Mouse (Mus musculus) intestine, postnatal 0 days (tissue): Measurements from ENCODE around the gene Ngdn. TPM values are rescaled to one million over a fixed set of nuclear protein-coding genes. Genes with fewer than 3 reads are reported as not detected.

Experiments used
- ATAC-seq: fragments of 200-750 bp; cut with Nextera tagmentation; 2 replicates; pipeline ENCODE4 v1.8.0; 2017; ENCODE audit warnings: mild to moderate bottlenecking, moderate TSS enrichment, moderate library complexity
- H3K27ac ChIP-seq: fragments of 300-500 bp; sonication (generic); 2 replicates; pipeline ENCODE4 v1.5.1; 2014; ENCODE audit warnings: mild to moderate bottlenecking, low read depth, low read length, moderate library complexity
- H3K27me3 ChIP-seq: fragments of 300-500 bp; sonication (generic); replicated peaks from 2 replicates; pipeline ENCODE4 v1.6.1; 2014; ENCODE audit warnings: low read length, mixed read lengths; ENCODE audit not compliant: control insufficient read depth, insufficient read depth
- H3K36me3 ChIP-seq: fragments of 300-500 bp; sonication (generic); 2 replicates; pipeline ENCODE4 v1.6.1; 2014; ENCODE audit warnings: mild to moderate bottlenecking, moderate library complexity; ENCODE audit not compliant: control insufficient read depth, insufficient read depth
- H3K4me1 ChIP-seq: fragments of 300-500 bp; sonication (generic); replicated peaks from 2 replicates; pipeline ENCODE4 v1.6.1; 2014; ENCODE audit warnings: antibody characterized with exemption, low read length, mixed read lengths; ENCODE audit not compliant: control insufficient read depth, insufficient read depth
- H3K4me2 ChIP-seq: fragments of 300-500 bp; sonication (generic); replicated peaks from 2 replicates; pipeline ENCODE4 v1.6.1; 2014; ENCODE audit warnings: low read depth, mild to moderate bottlenecking, moderate library complexity
- H3K4me3 ChIP-seq: fragments of 300-500 bp; sonication (generic); 2 replicates; pipeline ENCODE4 v1.5.1; 2014; ENCODE audit warnings: low read depth, low read length
- H3K9ac ChIP-seq: fragments of 300-500 bp; sonication (generic); 2 replicates; pipeline ENCODE4 v1.6.1; 2014; ENCODE audit warnings: mild to moderate bottlenecking, low read depth, low read length
- H3K9me3 ChIP-seq: fragments of 300-500 bp; sonication (generic); 2 replicates; pipeline ENCODE4 v1.6.1; 2016; ENCODE audit warnings: mixed run types; ENCODE audit not compliant: control insufficient read depth
- CTCF ChIP-seq: sonication (generic); IDR thresholded peaks from 2 replicates; pipeline ENCODE4 v1.5.1; 2016; ENCODE audit warnings: low read depth, mild to moderate bottlenecking, control low read depth, antibody characterized with exemption, moderate library complexity
- WGBS: fragments of 180-500 bp; shearing (Covaris S2); extraction: QIAGEN DNeasy Blood & Tissue Kit; methylation state at CpG from one replicate; pipeline ENCODE4 v1.1.7; 2014; 5-methylcytosine and 5-hydroxymethylcytosine counted together
- polyA plus RNA-seq: library from polyadenylated mRNA; unstranded; fragments of >200 nt; fragmentation: Nextera tagmentation; extraction: Ambion mirVana; gene quantifications from 2 replicates; pipeline ENCODE4 v1.2.1, GENCODE M21; 2015

Ngdn gene
- polyA plus RNA-seq, 1 experiment from 2014 or later, result 69.4 TPM

- no peak for ATAC-seq
- Histone ChIP-seq H3K36me3 (no peaks in the 10 kb centered on the region), H3K4me2 (no peak overlapping the region), H3K9me3 (no peaks in the 10 kb centered on the region), H3K9ac (no peak overlapping the region), H3K4me1 (no peaks in the 10 kb centered on the region), H3K4me3 (no peak overlapping the region), H3K27me3 (no peaks in the 10 kb centered on the region), H3K27ac (no peak overlapping the region)
- 83% methylated on average over 17 of the region's 17 CpGs for WGBS
- no peak for TF ChIP-seq CTCF
These were observed 38.5 kb downstream of the Ngdn start for GRCm38 (mm10) chr14:55053708-55054190.

GRCm38 (mm10) chr14:55054191-55054749 lies 39.0 kb downstream of the Ngdn start:
- WGBS, result 77% methylated on average over 10 of the region's 10 CpGs
- Histone ChIP-seq H3K4me3 (no peak overlapping the region), H3K4me2 (no peak overlapping the region), H3K27ac (no peak overlapping the region), H3K9me3 (no peaks in the 10 kb centered on the region), H3K4me1 (no peaks in the 10 kb centered on the region), H3K36me3 (no peaks in the 10 kb centered on the region), H3K9ac (no peak overlapping the region), H3K27me3 (no peaks in the 10 kb centered on the region)
- no peak for ATAC-seq
- TF ChIP-seq CTCF, result no peak

DNA sequence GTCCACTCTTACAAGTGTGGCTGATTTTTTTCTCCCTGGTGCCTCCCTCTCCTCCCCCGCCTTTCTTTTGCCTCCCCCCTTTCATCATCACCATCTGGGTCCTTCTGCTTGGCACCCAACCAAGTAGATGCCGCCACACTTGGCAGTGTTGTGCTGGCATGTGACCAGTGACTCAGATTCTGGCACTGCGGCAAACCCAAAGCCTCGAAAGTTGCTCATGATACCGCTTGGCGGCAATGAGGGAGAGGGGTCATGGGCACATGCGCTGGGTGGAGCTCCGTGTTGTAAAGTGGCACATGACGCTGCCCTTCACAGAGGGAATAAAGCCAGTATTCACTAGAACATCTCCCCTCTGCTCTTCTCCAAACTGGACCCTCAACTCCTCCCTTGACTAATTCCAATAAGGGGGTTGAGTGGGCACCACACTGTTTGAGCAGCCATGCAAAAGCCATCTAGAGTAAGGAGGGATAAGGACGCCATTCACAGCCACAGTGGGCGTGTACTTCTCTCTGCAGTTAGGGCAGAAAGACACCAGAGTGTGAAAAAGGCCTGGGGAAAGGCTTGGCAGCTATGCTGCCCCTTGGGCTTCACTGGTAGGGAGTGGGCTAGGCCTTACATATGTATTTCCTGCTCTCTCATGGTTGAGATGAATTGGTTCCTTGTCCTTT lies 40.0 kb downstream of the Ngdn start:
- TF ChIP-seq CTCF, result no peak; the same call in 1 of the 2 replicates
- Histone ChIP-seq H3K4me2 (no peak overlapping the region), H3K27me3 (no peaks in the 10 kb centered on the region), H3K36me3 (no peaks in the 10 kb centered on the region), H3K27ac (no peak overlapping the region), H3K4me1 (no peaks in the 10 kb centered on the region), H3K9me3 (no peaks in the 10 kb centered on the region), H3K9ac (no peak overlapping the region), H3K4me3 (no peak overlapping the region)
- WGBS, result 75% methylated on average over 11 of the region's 11 CpGs
- peak; percentile 28; the same call in 1 of the 2 replicates for ATAC-seq

DNA sequence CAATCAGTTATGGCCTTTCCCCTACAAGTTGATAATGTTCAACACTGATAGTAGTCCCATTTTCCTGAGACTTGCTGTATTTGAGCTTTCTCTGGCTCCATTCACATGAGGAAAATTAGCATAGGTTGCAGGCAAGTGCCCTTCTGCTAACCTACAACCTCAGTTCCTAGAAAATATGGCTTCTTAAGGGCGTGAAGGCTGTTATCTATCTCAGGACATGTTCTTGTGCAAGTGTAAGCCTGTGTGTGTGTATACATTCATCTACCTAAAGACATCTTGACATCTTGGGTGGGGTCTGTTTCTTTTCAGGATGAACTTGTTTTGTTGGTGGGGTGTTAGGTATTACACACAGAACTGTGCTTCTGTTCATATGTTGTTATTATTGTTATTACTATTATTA lies 43.8 kb downstream of the Ngdn start:
- Histone ChIP-seq H3K9me3 (no peaks in the 10 kb centered on the region), H3K27me3 (no peaks in the 10 kb centered on the region), H3K4me1 (no peaks in the 10 kb centered on the region), H3K4me3 (no peak overlapping the region), H3K27ac (no peak overlapping the region), H3K4me2 (no peak overlapping the region), H3K36me3 (no peaks in the 10 kb centered on the region), H3K9ac (no peak overlapping the region)
- TF ChIP-seq CTCF, result no peak
- WGBS, result 63% methylated on average over 1 of the region's 1 CpGs
- ATAC-seq, result no peak

DNA sequence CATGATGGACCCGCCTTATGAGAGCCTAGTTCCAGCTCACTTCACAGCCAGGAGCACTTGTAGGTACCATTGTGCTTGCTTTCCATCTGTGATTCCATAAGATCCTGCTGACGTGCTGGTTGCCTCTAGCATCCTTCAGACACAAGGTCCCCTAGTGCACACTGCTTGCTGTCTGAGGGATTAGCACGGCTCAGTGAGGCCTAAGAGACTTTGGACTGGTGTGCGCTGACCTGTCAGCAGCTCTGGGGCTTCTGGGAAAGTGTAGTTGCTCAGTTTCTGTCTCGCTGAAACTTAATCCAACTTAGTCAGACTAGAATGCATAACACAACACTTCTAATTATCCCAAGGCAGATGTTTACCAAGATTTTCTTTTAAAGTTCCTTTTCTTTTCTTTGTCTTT lies 44.7 kb downstream of the Ngdn start:
- no peaks in the 10 kb centered on the region for H3K4me1 ChIP-seq
- no peak overlapping the region for H3K4me2 ChIP-seq
- H3K9ac ChIP-seq, result no peak overlapping the region
- no peak for TF ChIP-seq CTCF
- H3K27me3 ChIP-seq, result no peaks in the 10 kb centered on the region
- 53% methylated on average over 5 of the region's 5 CpGs for WGBS
- no peaks in the 10 kb centered on the region for H3K9me3 ChIP-seq
- H3K27ac ChIP-seq, result peak overlapping the region; percentile 7; the same call in 1 of the 2 replicates
- no peak overlapping the region for H3K4me3 ChIP-seq
- no peaks in the 10 kb centered on the region for H3K36me3 ChIP-seq
- ATAC-seq, result no peak

- Histone ChIP-seq H3K4me2 (no peak overlapping the region), H3K4me3 (no peak overlapping the region), H3K9ac (no peak overlapping the region), H3K27me3 (no peaks in the 10 kb centered on the region), H3K27ac (no peak overlapping the region), H3K4me1 (no peaks in the 10 kb centered on the region), H3K9me3 (no peaks in the 10 kb centered on the region), H3K36me3 (peaks cover 8% of the 10 kb centered on the region; the same call in 1 of the 2 replicates)
- ATAC-seq, result no peak
- 54% methylated on average over 7 of the region's 7 CpGs for WGBS
- TF ChIP-seq CTCF, result no peak
These were observed 46.6 kb downstream of the Ngdn start for GRCm38 (mm10) chr14:55061845-55062244.
